Mouse (Mus musculus) C2C12 (cell line): ENCODE data around the gene Cd80. TPM values are rescaled to one million over a fixed set of nuclear protein-coding genes. Genes with fewer than 3 reads are reported as not detected.

ENCODE experiments used
- H3K27me3 ChIP-seq: one replicate; pipeline ENCODE4 v1.6.1; 2011; ENCODE audit not compliant: control insufficient read depth, insufficient read depth, insufficient read length
- H3K36me3 ChIP-seq: one replicate; pipeline ENCODE4 v1.6.1; 2011; ENCODE audit not compliant: control insufficient read depth, insufficient read depth
- H3K4me3 ChIP-seq: one replicate; pipeline ENCODE4 v1.5.1; 2011; ENCODE audit warnings: mild to moderate bottlenecking, control low read depth; ENCODE audit not compliant: poor library complexity, insufficient read depth, severe bottlenecking
- H3K79me2 ChIP-seq: one replicate; pipeline ENCODE4 v1.6.1; 2011; ENCODE audit not compliant: control insufficient read depth, insufficient read depth
- H3K79me3 ChIP-seq: one replicate; pipeline ENCODE4 v1.6.1; 2011; ENCODE audit warnings: low read depth, control low read depth
- H3ac ChIP-seq: one replicate; pipeline ENCODE3; 2011; ENCODE audit warnings: low read depth; ENCODE audit not compliant: control insufficient read depth, insufficient read length
- CEBPB ChIP-seq: IDR thresholded peaks from one replicate; pipeline ENCODE4 v1.6.1; 2011; ENCODE audit warnings: low read depth, mild to moderate bottlenecking, control low read depth, moderate library complexity
- CTCF ChIP-seq: IDR thresholded peaks from one replicate; pipeline ENCODE4 v1.5.1; 2011; ENCODE audit not compliant: control insufficient read depth, insufficient read depth, insufficient read length
- FOSL1 ChIP-seq: IDR thresholded peaks from one replicate; pipeline ENCODE4 v1.8.0; 2011; ENCODE audit warnings: mild to moderate bottlenecking, low read length; ENCODE audit not compliant: poor library complexity, insufficient read depth, severe bottlenecking
- MAX ChIP-seq: IDR thresholded peaks from one replicate; pipeline ENCODE4 v1.6.1; 2011; ENCODE audit warnings: mild to moderate bottlenecking, control low read depth
- MYOD1 ChIP-seq: IDR thresholded peaks from one replicate; pipeline ENCODE4 v1.6.1; 2011; ENCODE audit warnings: low read depth; ENCODE audit not compliant: control insufficient read depth, insufficient read length
- MYOG ChIP-seq: IDR thresholded peaks from one replicate; pipeline ENCODE4 v1.6.1; 2011; ENCODE audit not compliant: control insufficient read depth, insufficient read length; ENCODE audit errors: extremely low read depth
- USF1 ChIP-seq: IDR thresholded peaks from one replicate; pipeline ENCODE4 v1.6.1; 2011; ENCODE audit warnings: low read depth, mild to moderate bottlenecking, control low read depth, moderate library complexity
- polyA plus RNA-seq: library from polyadenylated mRNA; unstranded; fragments of >200 nt; fragmentation: generic; extraction: Trizol; gene quantifications from one replicate; pipeline ENCODE4 v1.2.1, GENCODE M21; 2012; ENCODE audit warnings: missing spikeins

Gene Cd80
- polyA plus RNA-seq, 1 experiment, result 8.7 TPM

DNA sequence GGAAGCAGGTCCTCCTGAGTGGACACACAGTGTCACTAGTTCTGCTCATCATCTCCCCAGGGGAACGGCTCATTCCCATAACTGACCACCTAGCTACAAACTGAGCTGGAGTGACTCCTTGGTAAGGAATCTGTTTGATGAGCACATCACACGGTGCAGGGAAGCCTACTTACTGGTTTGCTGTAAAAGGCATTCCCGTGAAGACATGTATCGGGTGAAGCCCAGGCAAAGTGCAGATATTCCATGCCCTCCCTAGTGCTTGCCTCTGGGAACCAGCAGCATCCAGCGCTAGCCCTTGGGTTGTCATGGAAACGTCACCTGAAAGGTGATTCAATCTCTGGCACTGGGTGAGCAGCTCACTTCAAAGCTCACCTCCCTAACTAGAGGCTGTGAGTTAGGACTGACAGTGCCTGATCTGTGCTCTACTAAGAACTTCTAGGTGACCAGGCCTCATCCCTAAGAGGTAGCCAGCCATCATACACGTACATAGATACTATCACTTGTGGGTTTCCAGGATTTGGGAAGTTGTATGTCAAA lies 41.3 kb downstream of the Cd80 start:
- Histone ChIP-seq H3K36me3 (peaks cover 53% of the 10 kb centered on the region), H3K79me2 (no peaks in the 10 kb centered on the region), H3K79me3 (no peaks in the 10 kb centered on the region), H3K27me3 (no peaks in the 10 kb centered on the region), H3K4me3 (no peak overlapping the region), H3ac (peak overlapping the region; percentile 10)
- TF ChIP-seq USF1 (no peak), CTCF (no peak), MAX (no peak), MYOD1 (no peak), FOSL1 (no peak), MYOG (no peak), CEBPB (no peak)

DNA sequence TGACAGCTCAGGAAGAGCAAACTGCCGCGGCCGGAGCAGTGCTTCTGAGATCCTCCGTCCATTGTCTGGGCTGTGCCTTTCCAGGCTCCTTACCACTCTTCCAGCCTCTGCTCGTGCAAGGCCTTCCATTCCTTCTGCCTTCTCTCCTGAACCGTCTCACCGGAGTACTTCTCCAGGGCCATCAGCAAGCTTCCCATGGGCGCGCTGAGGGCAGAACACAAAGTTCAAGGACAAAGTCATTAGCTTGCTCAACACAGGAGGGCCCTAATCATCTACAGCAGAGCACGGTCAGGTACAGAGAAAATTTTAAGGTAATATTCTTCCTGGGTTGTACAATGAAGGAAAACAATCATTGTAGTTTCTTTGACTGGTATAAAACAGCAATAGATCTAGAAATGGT lies 47.1 kb downstream of the Cd80 start:
- no peak for TF ChIP-seq USF1
- no peak for TF ChIP-seq FOSL1
- no peak for TF ChIP-seq MAX
- no peak for TF ChIP-seq CEBPB
- no peak for TF ChIP-seq MYOG
- TF ChIP-seq CTCF, result no peak
- TF ChIP-seq MYOD1, result no peak
- Histone ChIP-seq H3K27me3 (no peaks in the 10 kb centered on the region), H3K36me3 (peaks cover 52% of the 10 kb centered on the region)

DNA sequence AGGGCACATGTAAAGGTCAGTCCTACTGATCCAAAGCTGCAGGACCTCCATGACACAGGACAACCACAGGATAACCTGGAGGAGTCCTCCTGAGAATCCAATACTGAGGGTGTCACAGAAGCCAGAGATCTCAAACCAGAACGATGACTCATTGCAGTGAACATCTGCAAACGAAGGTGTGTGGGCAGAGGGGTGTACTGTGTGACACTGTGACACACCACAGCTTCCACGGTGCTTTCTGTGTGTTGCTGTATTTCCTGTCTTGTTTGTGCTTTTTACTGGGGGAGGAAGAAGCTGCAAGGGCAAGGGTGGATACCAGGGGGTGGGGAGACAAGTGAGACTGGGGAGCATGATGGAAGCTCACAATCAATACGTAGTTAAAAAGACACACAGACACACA lies 48.2 kb downstream of the Cd80 start:
- H3ac ChIP-seq, result no peak overlapping the region
- H3K4me3 ChIP-seq, result no peak overlapping the region
- no peaks in the 10 kb centered on the region for H3K27me3 ChIP-seq
- no peak for TF ChIP-seq CTCF
- no peaks in the 10 kb centered on the region for H3K79me2 ChIP-seq
- no peaks in the 10 kb centered on the region for H3K79me3 ChIP-seq
- H3K36me3 ChIP-seq, result peaks cover 43% of the 10 kb centered on the region

More for the DNA sequence above, 47.1 kb downstream of the Cd80 start:
- Histone ChIP-seq H3ac (no peak overlapping the region), H3K79me2 (no peaks in the 10 kb centered on the region), H3K4me3 (no peak overlapping the region), H3K79me3 (no peaks in the 10 kb centered on the region)

DNA sequence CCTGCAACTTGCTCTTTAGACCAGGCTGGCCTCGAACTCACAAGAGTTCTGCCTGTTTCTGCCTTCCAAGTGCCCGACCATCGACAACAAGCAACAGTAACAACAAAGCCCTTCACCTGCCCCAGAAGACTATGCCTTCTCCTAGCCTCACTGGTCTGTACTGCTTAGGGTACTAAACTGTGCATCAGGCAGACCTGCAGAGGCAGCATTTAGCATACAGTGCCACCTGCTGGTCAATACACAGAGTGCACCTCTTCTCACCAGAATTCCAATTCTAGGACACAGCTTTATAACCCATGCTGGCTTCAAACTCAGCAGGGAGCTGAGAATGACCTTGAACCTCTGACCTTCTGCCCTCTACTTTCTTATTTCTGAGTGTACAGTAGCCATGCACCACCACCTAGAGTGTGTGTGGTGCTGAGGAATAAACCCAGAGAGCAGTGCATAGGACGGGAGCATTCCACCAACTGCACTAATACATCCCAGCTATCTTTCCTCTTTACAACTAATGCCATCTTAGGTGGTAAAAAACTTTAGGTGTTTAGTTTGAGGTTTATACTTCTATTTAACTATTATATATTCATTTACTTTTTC lies 50.8 kb downstream of the Cd80 start:
- H3ac ChIP-seq, result no peak overlapping the region
- peaks cover 32% of the 10 kb centered on the region for H3K36me3 ChIP-seq
- H3K79me3 ChIP-seq, result no peaks in the 10 kb centered on the region
- H3K27me3 ChIP-seq, result no peaks in the 10 kb centered on the region
- no peak overlapping the region for H3K4me3 ChIP-seq
- no peak for TF ChIP-seq MYOD1
- no peak for TF ChIP-seq CEBPB
- peak; percentile 79 for TF ChIP-seq CTCF
- H3K79me2 ChIP-seq, result no peaks in the 10 kb centered on the region

DNA sequence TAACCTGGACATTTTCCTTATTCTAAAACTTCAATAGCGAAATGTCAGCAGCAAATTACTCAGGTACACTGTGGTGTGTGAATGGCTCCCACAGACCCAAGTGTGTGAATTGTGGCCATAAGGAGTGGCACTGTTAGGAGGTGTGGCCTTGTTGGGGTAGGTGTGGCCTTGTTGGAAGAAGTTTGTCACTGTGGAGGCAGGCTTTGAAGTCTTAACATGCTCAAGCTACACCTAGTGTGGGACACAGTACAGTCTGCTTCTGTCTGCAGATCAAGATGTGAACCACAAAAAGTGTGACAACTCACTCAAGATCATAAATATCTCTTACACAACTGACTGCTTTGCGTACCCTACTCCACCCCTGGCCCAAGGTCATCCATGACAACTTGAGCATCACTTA lies 55.5 kb downstream of the Cd80 start:
- Histone ChIP-seq H3K36me3 (peaks cover 43% of the 10 kb centered on the region), H3K79me2 (no peaks in the 10 kb centered on the region), H3K79me3 (no peaks in the 10 kb centered on the region), H3K4me3 (no peak overlapping the region), H3K27me3 (no peaks in the 10 kb centered on the region), H3ac (no peak overlapping the region)
- TF ChIP-seq MYOG (no peak), CTCF (no peak), CEBPB (no peak), MYOD1 (no peak), MAX (no peak), FOSL1 (no peak), USF1 (no peak)

DNA sequence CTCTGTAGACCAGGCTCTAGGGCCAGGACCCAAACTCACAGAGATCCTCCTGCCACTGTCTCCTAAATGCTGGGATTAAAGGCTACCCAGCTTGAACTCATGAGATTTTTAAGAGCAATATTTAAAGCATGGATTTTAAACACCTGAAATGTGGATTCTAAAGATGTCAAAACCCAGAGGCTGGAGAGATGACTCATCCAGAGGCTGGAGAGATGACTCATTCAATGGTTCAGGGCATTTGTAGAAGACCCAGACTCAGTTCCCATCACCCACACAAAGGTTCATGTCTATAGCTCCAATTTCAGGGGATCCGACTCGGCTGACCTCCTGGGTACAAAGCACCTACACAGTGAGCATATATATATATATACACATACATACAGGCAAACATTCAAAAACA lies 63.8 kb downstream of the Cd80 start:
- Histone ChIP-seq H3K27me3 (no peaks in the 10 kb centered on the region), H3K79me3 (peaks cover 16% of the 10 kb centered on the region), H3ac (no peak overlapping the region), H3K4me3 (no peak overlapping the region), H3K36me3 (peaks cover 44% of the 10 kb centered on the region), H3K79me2 (peaks cover 51% of the 10 kb centered on the region)
- TF ChIP-seq FOSL1 (peak; percentile 40), USF1 (no peak), MYOD1 (no peak), CEBPB (no peak), MAX (no peak), CTCF (no peak), MYOG (no peak)
